Mouse (Mus musculus): ENCODE data around the gene 2010111I01Rik.
A peak's percentile ranks its signal among the peaks of the same experiment; 100 is the strongest.

Gene 2010111I01Rik

GRCm38 (mm10) chr13:63289152-63289551 is 324.5 kb downstream of the 2010111I01Rik start:
- DNase-seq (ENCODE audit: low spot score) = no peak

- no peak for DNase-seq (ENCODE audit: low spot score)
Measured at GRCm38 (mm10) chr13:63289687-63290086, 325.0 kb downstream of the 2010111I01Rik start.

- no peak for DNase-seq (ENCODE audit: low spot score)
Measured at GRCm38 (mm10) chr13:63290126-63290525, 325.4 kb downstream of the 2010111I01Rik start.

- no peak for DNase-seq (ENCODE audit: low spot score)
Measured at GRCm38 (mm10) chr13:63291016-63291415, 326.3 kb downstream of the 2010111I01Rik start.

GRCm38 (mm10) chr13:63293647-63294046 is 329.0 kb downstream of the 2010111I01Rik start:
- DNase-seq (ENCODE audit: low spot score) = no peak

- DNase-seq (ENCODE audit: low spot score) = peak; percentile 32
Measured at GRCm38 (mm10) chr13:63294359-63295193, 329.9 kb downstream of the 2010111I01Rik start.

GRCm38 (mm10) chr13:63296300-63296699 is 331.6 kb downstream of the 2010111I01Rik start:
- no peak for DNase-seq (ENCODE audit: low spot score)

- DNase-seq (ENCODE audit: low spot score) = no peak
Measured at GRCm38 (mm10) chr13:63297003-63297402, 332.3 kb downstream of the 2010111I01Rik start.

GRCm38 (mm10) chr13:63297933-63298332 is 333.2 kb downstream of the 2010111I01Rik start:
- no peak for DNase-seq (ENCODE audit: low spot score)

- DNase-seq (ENCODE audit: low spot score) = no peak
Measured at GRCm38 (mm10) chr13:63298931-63299330, 334.2 kb downstream of the 2010111I01Rik start.

GRCm38 (mm10) chr13:63300929-63301328 is 336.2 kb downstream of the 2010111I01Rik start:
- no peak for DNase-seq (ENCODE audit: low spot score)

GRCm38 (mm10) chr13:63301764-63302209 is 337.1 kb downstream of the 2010111I01Rik start:
- DNase-seq (ENCODE audit: low spot score) = no peak

- no peak for DNase-seq (ENCODE audit: low spot score)
Measured at GRCm38 (mm10) chr13:63302381-63302780, 337.7 kb downstream of the 2010111I01Rik start.

- DNase-seq (ENCODE audit: low spot score) = no peak
Measured at GRCm38 (mm10) chr13:63304124-63304792, 339.6 kb downstream of the 2010111I01Rik start.

GRCm38 (mm10) chr13:63304799-63305159 is 340.1 kb downstream of the 2010111I01Rik start:
- DNase-seq (ENCODE audit: low spot score) = no peak

GRCm38 (mm10) chr13:63305160-63306011 is 340.7 kb downstream of the 2010111I01Rik start:
- no peak for DNase-seq (ENCODE audit: low spot score)

- no peak for DNase-seq (ENCODE audit: low spot score)
Measured at GRCm38 (mm10) chr13:63306768-63307167, 342.1 kb downstream of the 2010111I01Rik start.

- no peak for DNase-seq (ENCODE audit: low spot score)
Measured at GRCm38 (mm10) chr13:63309563-63309962, 344.9 kb downstream of the 2010111I01Rik start.

GRCm38 (mm10) chr13:63311156-63311555 is 346.5 kb downstream of the 2010111I01Rik start:
- DNase-seq (ENCODE audit: low spot score) = no peak

- DNase-seq (ENCODE audit: low spot score) = no peak
Measured at GRCm38 (mm10) chr13:63313247-63313646, 348.6 kb downstream of the 2010111I01Rik start.

GRCm38 (mm10) chr13:63313748-63314607 is 349.3 kb downstream of the 2010111I01Rik start:
- no peak for DNase-seq (ENCODE audit: low spot score)

All from yolk sac, embryonic 10.5 days (tissue).